Mouse (Mus musculus) lung, postnatal 0 days (tissue): ENCODE measurements around the gene Vsig10l.

Experiments used
- CTCF ChIP-seq: IDR thresholded peaks from 2 replicates; pipeline ENCODE4 v1.5.1; 2016; ENCODE audit warnings: antibody characterized with exemption, mild to moderate bottlenecking
- EP300 ChIP-seq: IDR thresholded peaks from 2 replicates; pipeline ENCODE4 v1.6.1; 2016; ENCODE audit warnings: antibody characterized with exemption, mild to moderate bottlenecking, control low read depth

DNA sequence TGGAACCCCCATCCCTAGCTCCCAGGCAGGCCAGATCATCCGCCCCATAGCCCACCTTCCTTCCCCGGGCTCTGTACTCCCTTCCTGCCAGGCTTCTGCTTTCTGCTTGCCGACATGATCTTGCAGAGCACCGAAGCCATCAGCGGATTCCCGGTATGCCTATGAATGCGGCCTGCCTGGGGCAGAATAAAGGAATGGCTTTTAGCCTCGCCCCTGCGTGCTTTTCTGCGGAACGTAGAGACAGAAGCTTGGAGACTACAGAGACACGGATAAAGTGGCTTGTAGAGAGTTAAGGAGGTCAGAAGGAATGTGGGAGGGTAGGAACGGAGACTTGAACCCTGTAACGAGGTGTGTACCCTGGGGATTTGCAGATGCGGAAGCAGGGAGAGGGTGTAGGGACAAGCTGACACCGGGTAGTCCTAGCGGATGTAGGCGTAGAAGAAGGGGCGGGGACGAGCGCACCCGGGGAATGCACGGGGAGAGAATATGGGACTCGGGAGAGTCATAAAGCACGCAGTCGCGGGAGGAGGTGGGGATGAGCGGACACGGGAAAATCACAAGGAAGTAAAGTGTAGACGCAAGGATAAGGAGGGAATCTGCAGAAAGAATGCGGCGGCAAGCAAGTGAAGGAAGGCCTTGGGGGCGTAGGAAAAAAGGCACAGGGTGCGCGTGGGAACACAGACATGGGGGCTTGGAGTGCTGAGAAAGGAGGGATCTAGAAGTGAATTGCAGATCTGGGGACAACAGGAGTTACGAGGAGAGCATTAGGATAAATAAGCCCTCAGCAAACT is 19.6 kb upstream of the Vsig10l start:
- no peak for TF ChIP-seq EP300
- no peak for TF ChIP-seq CTCF
